In the genomic region with DNA sequence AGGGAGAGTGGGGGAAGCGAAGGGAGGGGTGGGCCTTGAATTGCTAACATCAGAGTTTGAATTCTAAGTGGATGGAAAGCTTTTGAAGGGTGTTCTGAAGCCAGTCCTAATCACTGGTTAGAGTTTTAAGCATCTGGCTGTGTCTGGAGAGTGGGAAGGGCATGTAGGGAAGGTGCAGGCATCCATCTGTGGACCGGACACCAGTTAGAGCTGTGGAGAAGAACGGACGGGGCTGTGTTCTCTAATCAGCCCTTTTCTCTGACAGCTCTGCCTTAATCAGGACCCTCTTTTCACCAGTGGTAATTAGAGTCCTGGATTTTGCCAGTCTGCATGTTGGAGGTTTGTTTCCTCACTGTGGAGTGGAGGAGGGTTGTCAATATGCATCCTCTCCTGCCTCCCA, we compare ENCODE assay signal across 1 mouse cellular context.
TF ChIP-seq lines count a peak whose summit lies in the region.

No protein-coding gene starts in this region.

TF ChIP-seq in CH12.LX, 34 proteins besides CTCF, POLR2A, EP300 and RAD21 (continued from another document):
- no peak for TF ChIP-seq MEF2A (IDR thresholded peaks at IDR 0.05; ENCODE audit: borderline replicate concordance, low read depth, low read length)
- TF ChIP-seq ELF1 (IDR thresholded peaks at IDR 0.05; ENCODE audit: low read depth, low read length): no peak
- TF ChIP-seq ETS1 (conservative IDR thresholded peaks at IDR 0.05; ENCODE audit: low read depth, low read length): no peak
- TF ChIP-seq CHD2 (IDR thresholded peaks at IDR 0.05; ENCODE audit: low read length): no peak
- TF ChIP-seq MAZ (IDR thresholded peaks at IDR 0.05; ENCODE audit: low read depth, low read length): no peak
- TF ChIP-seq MAFK (IDR thresholded peaks at IDR 0.05; ENCODE audit: insufficient replicate concordance, low read length): no peak
